Mouse (Mus musculus): ENCODE results near the gene Lrmda. TPM values are rescaled to one million over a fixed set of nuclear protein-coding genes. Genes with fewer than 3 reads are reported as not detected.

Gene Lrmda
- polyA plus RNA-seq, 1 experiment from 2014 or later, result 0.22 TPM

- 83% methylated on average over 9 of the region's 9 CpGs for WGBS
- no peak for ATAC-seq (ENCODE audit: low FRiP score)
- H3K4me2 ChIP-seq, result no peak overlapping the region
- no peaks in the 10 kb centered on the region for H3K4me1 ChIP-seq
- H3K27ac ChIP-seq, result no peak overlapping the region
- no peaks in the 10 kb centered on the region for H3K36me3 ChIP-seq (replicated peaks)
- no peak overlapping the region for H3K9ac ChIP-seq
- no peak overlapping the region for H3K4me3 ChIP-seq (replicated peaks)
- no peaks in the 10 kb centered on the region for H3K9me3 ChIP-seq
- H3K27me3 ChIP-seq, result 0 out of 2 replicates have a peak, but pooled peaks cover 3% of the 10 kb centered on the region
These were observed 353.3 kb downstream of the Lrmda start for GRCm38 (mm10) chr14:22372666-22373360.

DNA sequence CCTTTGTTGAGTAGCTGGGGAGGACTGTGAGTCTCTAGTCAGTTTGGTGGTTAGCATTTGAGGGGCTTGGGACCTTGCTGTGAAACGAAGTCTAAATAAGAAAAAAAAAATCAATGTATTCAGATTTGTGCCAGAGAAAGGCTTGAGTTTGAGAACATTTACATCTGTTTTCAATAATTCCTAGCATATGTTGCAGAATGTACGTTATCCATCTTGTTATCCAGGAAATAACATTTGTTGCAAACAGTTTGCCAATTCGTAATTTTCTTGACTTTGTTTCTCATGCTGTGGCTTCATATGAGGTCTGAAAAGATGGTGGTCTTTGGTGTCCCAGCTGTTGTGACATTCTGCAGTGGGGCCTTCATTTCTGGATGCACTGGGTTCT, 353.8 kb downstream of the Lrmda start:
- H3K9ac ChIP-seq, result no peak overlapping the region
- no peak overlapping the region for H3K4me2 ChIP-seq
- H3K27me3 ChIP-seq, result 0 out of 2 replicates have a peak, but pooled peaks cover 3% of the 10 kb centered on the region
- H3K4me1 ChIP-seq, result no peaks in the 10 kb centered on the region
- no peak overlapping the region for H3K27ac ChIP-seq
- no peaks in the 10 kb centered on the region for H3K9me3 ChIP-seq
- WGBS, result 83% methylated on average over 3 of the region's 3 CpGs
- H3K36me3 ChIP-seq (replicated peaks), result no peaks in the 10 kb centered on the region
- ATAC-seq (ENCODE audit: low FRiP score), result no peak
- H3K4me3 ChIP-seq (replicated peaks), result no peak overlapping the region

DNA sequence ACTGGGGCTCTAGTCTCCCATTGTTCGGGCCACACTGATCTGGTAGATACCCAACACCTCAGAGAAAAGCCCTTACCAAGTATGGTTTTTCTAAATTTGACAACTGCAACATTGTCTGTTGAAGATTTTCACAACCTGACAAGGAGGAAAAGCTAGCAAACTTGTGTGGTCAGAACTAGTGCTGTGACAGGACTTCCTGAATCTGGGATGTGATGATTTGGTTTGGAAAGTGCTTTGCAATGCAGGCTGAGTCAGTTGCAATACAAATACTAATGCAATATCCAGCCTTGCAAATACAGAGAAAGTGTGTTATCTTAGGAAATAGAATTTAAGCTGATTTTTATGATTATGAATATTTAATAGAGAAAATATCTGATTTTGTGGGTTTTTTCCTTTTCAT, 357.6 kb downstream of the Lrmda start:
- Histone ChIP-seq H3K27ac (no peak overlapping the region), H3K4me3 (replicated peaks) (no peak overlapping the region), H3K9me3 (no peaks in the 10 kb centered on the region), H3K4me1 (no peaks in the 10 kb centered on the region), H3K9ac (no peak overlapping the region), H3K36me3 (replicated peaks) (no peaks in the 10 kb centered on the region), H3K27me3 (no peaks in the 10 kb centered on the region), H3K4me2 (no peak overlapping the region)
- ATAC-seq (ENCODE audit: low FRiP score), result no peak
- 86% methylated on average over 1 of the region's 1 CpGs for WGBS

- no peaks in the 10 kb centered on the region for H3K36me3 ChIP-seq (replicated peaks)
- WGBS, result 86% methylated on average over 4 of the region's 4 CpGs
- H3K9me3 ChIP-seq, result no peaks in the 10 kb centered on the region
- no peak for ATAC-seq (ENCODE audit: low FRiP score)
- no peak overlapping the region for H3K4me3 ChIP-seq (replicated peaks)
- H3K4me2 ChIP-seq, result no peak overlapping the region
- H3K27me3 ChIP-seq, result peaks cover 5% of the 10 kb centered on the region; the same call in 1 of the 2 replicates
- no peak overlapping the region for H3K27ac ChIP-seq
- no peaks in the 10 kb centered on the region; the same call in 1 of the 2 replicates for H3K4me1 ChIP-seq
- H3K9ac ChIP-seq, result no peak overlapping the region
These were observed 362.6 kb downstream of the Lrmda start for GRCm38 (mm10) chr14:22382101-22382500.

- WGBS, result 81% methylated on average over 10 of the region's 10 CpGs
These were observed 374.1 kb downstream of the Lrmda start for GRCm38 (mm10) chr14:22393616-22394015.

GRCm38 (mm10) chr14:22402411-22402810, 382.9 kb downstream of the Lrmda start:
- H3K27ac ChIP-seq, result no peak overlapping the region
- 62% methylated on average over 4 of the region's 4 CpGs for WGBS
- 0 out of 2 replicates have a peak, but pooled peaks cover 3% of the 10 kb centered on the region for H3K27me3 ChIP-seq
- no peak overlapping the region for H3K9ac ChIP-seq
- no peak for ATAC-seq (ENCODE audit: low FRiP score)
- H3K4me1 ChIP-seq, result peaks cover 5% of the 10 kb centered on the region; the same call in 1 of the 2 replicates
- no peak overlapping the region for H3K4me2 ChIP-seq
- H3K4me3 ChIP-seq (replicated peaks), result no peak overlapping the region
- H3K9me3 ChIP-seq, result no peaks in the 10 kb centered on the region
- H3K36me3 ChIP-seq (replicated peaks), result no peaks in the 10 kb centered on the region

More at GRCm38 (mm10) chr14:22393616-22394015, 374.1 kb downstream of the Lrmda start:
- no peak overlapping the region for H3K9ac ChIP-seq
- H3K36me3 ChIP-seq (replicated peaks), result no peaks in the 10 kb centered on the region
- H3K4me2 ChIP-seq, result no peak overlapping the region
- H3K9me3 ChIP-seq, result no peaks in the 10 kb centered on the region
- no peak overlapping the region for H3K27ac ChIP-seq
- ATAC-seq (ENCODE audit: low FRiP score), result no peak
- no peaks in the 10 kb centered on the region for H3K4me1 ChIP-seq
- no peak overlapping the region for H3K4me3 ChIP-seq (replicated peaks)
- H3K27me3 ChIP-seq, result no peaks in the 10 kb centered on the region

DNA sequence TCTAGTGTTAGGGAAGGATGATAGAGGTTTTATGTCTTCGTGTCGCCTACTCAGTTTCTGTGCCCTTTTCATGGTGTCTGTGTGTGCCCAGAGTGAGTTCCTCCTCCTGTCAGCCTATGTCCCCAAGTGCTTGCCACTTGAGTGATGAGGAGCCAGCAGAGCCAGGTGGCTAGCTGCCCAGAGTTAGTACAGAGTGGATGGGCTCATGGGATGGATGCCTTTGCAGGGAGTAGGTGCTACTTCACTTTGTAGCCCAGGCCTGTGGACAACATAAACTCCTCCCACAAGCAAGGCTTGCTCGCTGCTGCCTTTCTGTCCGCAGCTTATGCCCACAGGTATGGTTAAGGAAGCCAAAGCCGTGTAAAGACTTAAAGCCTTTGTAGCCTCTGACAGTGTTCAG, 387.1 kb downstream of the Lrmda start:
- Histone ChIP-seq H3K9me3 (0 out of 2 replicates have a peak, but pooled peaks cover 3% of the 10 kb centered on the region), H3K9ac (no peak overlapping the region), H3K27ac (no peak overlapping the region), H3K4me2 (no peak overlapping the region), H3K4me1 (peaks cover 5% of the 10 kb centered on the region; the same call in 1 of the 2 replicates), H3K36me3 (replicated peaks) (no peaks in the 10 kb centered on the region), H3K27me3 (peaks cover 18% of the 10 kb centered on the region; the same call in 1 of the 2 replicates), H3K4me3 (replicated peaks) (no peak overlapping the region)
- no peak for ATAC-seq (ENCODE audit: low FRiP score)
- 89% methylated on average over 5 of the region's 5 CpGs for WGBS

GRCm38 (mm10) chr14:22410826-22411225, 391.3 kb downstream of the Lrmda start:
- Histone ChIP-seq H3K9ac (no peak overlapping the region), H3K27me3 (peaks cover 31% of the 10 kb centered on the region), H3K4me2 (no peak overlapping the region), H3K9me3 (0 out of 2 replicates have a peak, but pooled peaks cover 3% of the 10 kb centered on the region), H3K36me3 (replicated peaks) (no peaks in the 10 kb centered on the region), H3K4me3 (replicated peaks) (no peak overlapping the region), H3K27ac (no peak overlapping the region), H3K4me1 (no peaks in the 10 kb centered on the region)
- 93% methylated on average over 1 of the region's 1 CpGs for WGBS
- ATAC-seq (ENCODE audit: low FRiP score), result no peak

DNA sequence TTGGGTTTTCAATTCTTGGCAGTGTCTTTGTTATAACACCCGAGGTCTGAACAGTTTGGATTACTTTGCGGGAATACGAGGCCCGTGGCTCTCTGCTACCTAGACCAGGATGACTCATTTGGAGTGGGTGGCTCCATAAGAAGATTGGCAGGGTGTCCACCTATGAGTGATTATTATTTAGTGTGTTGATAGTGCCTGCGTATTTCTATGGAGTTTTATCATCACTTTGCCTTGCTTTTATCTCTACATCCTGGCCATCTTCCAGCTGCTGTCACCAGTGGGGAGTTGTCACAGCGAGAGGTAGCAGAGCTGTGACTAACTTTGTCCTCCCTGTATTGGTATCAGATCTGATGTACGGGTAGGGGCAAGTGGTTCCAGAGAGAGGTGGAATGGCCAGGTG, 393.7 kb downstream of the Lrmda start:
- H3K4me2 ChIP-seq, result no peak overlapping the region
- no peak overlapping the region for H3K27ac ChIP-seq
- H3K27me3 ChIP-seq, result peaks cover 26% of the 10 kb centered on the region
- H3K9ac ChIP-seq, result no peak overlapping the region
- H3K4me1 ChIP-seq, result no peaks in the 10 kb centered on the region
- no peak overlapping the region for H3K4me3 ChIP-seq (replicated peaks)
- peaks cover 3% of the 10 kb centered on the region; the same call in 1 of the 2 replicates for H3K9me3 ChIP-seq
- no peak for ATAC-seq (ENCODE audit: low FRiP score)
- no peaks in the 10 kb centered on the region for H3K36me3 ChIP-seq (replicated peaks)
- 80% methylated on average over 7 of the region's 7 CpGs for WGBS

- no peak overlapping the region for H3K27ac ChIP-seq
- H3K4me1 ChIP-seq, result no peaks in the 10 kb centered on the region
- no peak overlapping the region for H3K4me2 ChIP-seq
- WGBS, result 87% methylated on average over 3 of the region's 3 CpGs
- no peak for ATAC-seq (ENCODE audit: low FRiP score)
- H3K9me3 ChIP-seq, result no peaks in the 10 kb centered on the region; the same call in 1 of the 2 replicates
- H3K9ac ChIP-seq, result no peak overlapping the region
- no peaks in the 10 kb centered on the region for H3K36me3 ChIP-seq (replicated peaks)
- no peak overlapping the region for H3K4me3 ChIP-seq (replicated peaks)
- peaks cover 40% of the 10 kb centered on the region for H3K27me3 ChIP-seq
These were observed 398.2 kb downstream of the Lrmda start for GRCm38 (mm10) chr14:22417706-22418105.

DNA sequence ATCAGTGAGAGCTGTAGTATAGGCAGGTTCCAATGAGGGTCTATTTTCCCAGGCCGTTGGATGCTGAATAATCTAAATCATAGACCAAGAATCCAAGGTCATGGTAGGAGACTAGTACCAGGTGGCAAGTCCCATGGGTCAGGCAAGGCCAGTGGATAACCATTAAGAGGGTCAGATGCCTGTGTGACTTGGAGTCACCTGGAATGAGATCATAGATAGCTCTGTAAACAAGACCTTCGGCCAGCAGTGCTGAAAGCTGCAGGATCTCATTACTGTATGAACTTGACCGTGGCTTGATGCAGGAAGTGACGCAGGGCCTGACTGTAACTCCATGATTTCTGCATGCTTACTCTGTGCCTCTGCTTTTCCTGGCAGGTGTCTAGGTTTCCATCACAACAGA, 402.2 kb downstream of the Lrmda start:
- H3K27ac ChIP-seq, result no peak overlapping the region
- no peaks in the 10 kb centered on the region for H3K36me3 ChIP-seq (replicated peaks)
- ATAC-seq (ENCODE audit: low FRiP score), result no peak
- no peak overlapping the region for H3K4me2 ChIP-seq
- H3K4me3 ChIP-seq (replicated peaks), result no peak overlapping the region
- no peak overlapping the region for H3K9ac ChIP-seq
- no peaks in the 10 kb centered on the region; the same call in 1 of the 2 replicates for H3K9me3 ChIP-seq
- 90% methylated on average over 4 of the region's 4 CpGs for WGBS
- H3K27me3 ChIP-seq, result peaks cover 38% of the 10 kb centered on the region
- H3K4me1 ChIP-seq, result peaks cover 7% of the 10 kb centered on the region; the same call in 1 of the 2 replicates

GRCm38 (mm10) chr14:22425018-22425534, 405.6 kb downstream of the Lrmda start:
- Histone ChIP-seq H3K9me3 (no peaks in the 10 kb centered on the region), H3K4me2 (no peak overlapping the region), H3K27me3 (peaks cover 53% of the 10 kb centered on the region), H3K4me1 (peaks cover 7% of the 10 kb centered on the region; the same call in 1 of the 2 replicates), H3K36me3 (replicated peaks) (no peaks in the 10 kb centered on the region), H3K9ac (no peak overlapping the region), H3K4me3 (replicated peaks) (no peak overlapping the region), H3K27ac (no peak overlapping the region)
- ATAC-seq (ENCODE audit: low FRiP score), result peak; percentile 58; the same call in 1 of the 2 replicates
- 35% methylated on average over 7 of the region's 7 CpGs for WGBS

- no peak overlapping the region for H3K4me2 ChIP-seq
- H3K4me3 ChIP-seq (replicated peaks), result no peak overlapping the region
- WGBS, result 64% methylated on average over 3 of the region's 3 CpGs
- H3K9ac ChIP-seq, result no peak overlapping the region
- no peak overlapping the region for H3K27ac ChIP-seq
- no peak for ATAC-seq (ENCODE audit: low FRiP score)
- no peaks in the 10 kb centered on the region for H3K36me3 ChIP-seq (replicated peaks)
- H3K4me1 ChIP-seq, result peaks cover 16% of the 10 kb centered on the region
- H3K27me3 ChIP-seq, result peaks cover 66% of the 10 kb centered on the region
- no peaks in the 10 kb centered on the region for H3K9me3 ChIP-seq
These were observed 415.9 kb downstream of the Lrmda start for GRCm38 (mm10) chr14:22435441-22435840.
